8 mouse cellular contexts compared by ENCODE assay signal in genomic region chr3:75942303-75943060, GRCm38 (mm10). TPM values are rescaled to one million over a fixed set of nuclear protein-coding genes. Genes with fewer than 3 reads are reported as not detected.
DNase-seq lines count a peak whose midpoint lies in the region; ATAC-seq and TF ChIP-seq lines count a peak whose summit lies in the region.

No protein-coding gene starts in this region.

- H3K27me3 ChIP-seq in kidney, embryonic 16.5 days (ENCODE audit: insufficient read depth, low read length), result no peaks in the 10 kb centered on the region
- no peaks in the 10 kb centered on the region for H3K27me3 ChIP-seq in embryonic facial prominence, embryonic 15.5 days
- no peaks in the 10 kb centered on the region for H3K27me3 ChIP-seq in liver, embryonic 12.5 days (replicated peaks)
- H3K27me3 ChIP-seq in midbrain, embryonic 14.5 days (ENCODE audit: control insufficient read depth, insufficient read depth, low read length), result no peaks in the 10 kb centered on the region
- H3K27me3 ChIP-seq in kidney, adult 2 months (replicated peaks; ENCODE audit: control insufficient read depth, insufficient read depth, low read length), result no peaks in the 10 kb centered on the region

- TF ChIP-seq POLR2A in kidney, adult 2 months (IDR thresholded peaks at IDR 0.05; ENCODE audit: low read depth, low read length), result no peak

- H3K9me3 ChIP-seq in kidney, embryonic 16.5 days (ENCODE audit: low read length), result no peaks in the 10 kb centered on the region
- H3K9me3 ChIP-seq in embryonic facial prominence, embryonic 15.5 days (replicated peaks), result no peaks in the 10 kb centered on the region
- no peaks in the 10 kb centered on the region for H3K9me3 ChIP-seq in liver, embryonic 12.5 days (replicated peaks)
- H3K9me3 ChIP-seq in midbrain, embryonic 14.5 days (ENCODE audit: control insufficient read depth, low read length), result no peaks in the 10 kb centered on the region

- 62% methylated on average over 12 of the region's 12 CpGs for WGBS in kidney, embryonic 16.5 days
- WGBS in embryonic facial prominence, embryonic 15.5 days, result 32% methylated on average over 12 of the region's 12 CpGs
- WGBS in liver, embryonic 12.5 days (ENCODE audit: insufficient replicate concordance), result 77% methylated on average over 12 of the region's 12 CpGs
- 85% methylated on average over 12 of the region's 12 CpGs for WGBS in midbrain, embryonic 14.5 days
- 66% methylated on average over 12 of the region's 12 CpGs for WGBS in kidney, adult 2 months

- DNase-seq in kidney, postnatal 14 days, result no peak
- peak; percentile 43 for DNase-seq in cerebellum, adult 11 months
- no peak for DNase-seq in midbrain, embryonic 14.5 days
- DNase-seq in kidney, adult 2 months, result no peak
- DNase-seq in kidney, adult 18-20 months, result no peak

- no peak; the same call in 1 of the 2 replicates for ATAC-seq in kidney, embryonic 16.5 days (ENCODE audit: low FRiP score, low TSS enrichment)
- no peak; the same call in 1 of the 2 replicates for ATAC-seq in embryonic facial prominence, embryonic 15.5 days (ENCODE audit: insufficient number of reproducible peaks, low FRiP score, low TSS enrichment, low read depth)
- ATAC-seq in liver, embryonic 12.5 days, result peak; percentile 52; the same call in 1 of the 2 replicates
- ATAC-seq in midbrain, embryonic 14.5 days (ENCODE audit: low FRiP score, low TSS enrichment), result no peak

- no peak overlapping the region for H3K4me3 ChIP-seq in kidney, embryonic 16.5 days (ENCODE audit: low read length)
- H3K4me3 ChIP-seq in embryonic facial prominence, embryonic 15.5 days (replicated peaks), result no peak overlapping the region
- no peak overlapping the region for H3K4me3 ChIP-seq in liver, embryonic 12.5 days
- no peak overlapping the region for H3K4me3 ChIP-seq in midbrain, embryonic 14.5 days (replicated peaks; ENCODE audit: low read depth, low read length)
- H3K4me3 ChIP-seq in kidney, adult 2 months (ENCODE audit: insufficient read depth, low read depth, low read length), result no peak overlapping the region

- peaks cover 11% of the 10 kb centered on the region for H3K4me1 ChIP-seq in kidney, embryonic 16.5 days (ENCODE audit: insufficient read depth, low read length)
- H3K4me1 ChIP-seq in embryonic facial prominence, embryonic 15.5 days, result peaks cover 11% of the 10 kb centered on the region
- peaks cover 23% of the 10 kb centered on the region for H3K4me1 ChIP-seq in liver, embryonic 12.5 days
- H3K4me1 ChIP-seq in midbrain, embryonic 14.5 days (ENCODE audit: control insufficient read depth, insufficient read depth, low read length), result no peaks in the 10 kb centered on the region
- H3K4me1 ChIP-seq in kidney, adult 2 months (ENCODE audit: control insufficient read depth, insufficient read depth, low read length), result no peaks in the 10 kb centered on the region

- peaks cover 4% of the 10 kb centered on the region; the same call in 1 of the 2 replicates for H3K36me3 ChIP-seq in kidney, embryonic 16.5 days (ENCODE audit: insufficient read depth, low read length)
- H3K36me3 ChIP-seq in embryonic facial prominence, embryonic 15.5 days, result 0 out of 2 replicates have a peak, but pooled peaks cover 6% of the 10 kb centered on the region
- H3K36me3 ChIP-seq in liver, embryonic 12.5 days, result peaks cover 36% of the 10 kb centered on the region
- no peaks in the 10 kb centered on the region for H3K36me3 ChIP-seq in midbrain, embryonic 14.5 days (ENCODE audit: control insufficient read depth, insufficient read depth, low read length)
- H3K36me3 ChIP-seq in kidney, adult 2 months (ENCODE audit: control insufficient read depth, insufficient read depth, low read length), result no peaks in the 10 kb centered on the region

- no peak for TF ChIP-seq CTCF in kidney, adult 2 months (conservative IDR thresholded peaks at IDR 0.05; ENCODE audit: insufficient read depth, insufficient read length, low read depth, low read length)

- H3K9ac ChIP-seq in kidney, embryonic 16.5 days (replicated peaks; ENCODE audit: low read length), result no peak overlapping the region
- no peak overlapping the region for H3K9ac ChIP-seq in embryonic facial prominence, embryonic 15.5 days
- no peak overlapping the region for H3K9ac ChIP-seq in liver, embryonic 12.5 days
- no peak overlapping the region for H3K9ac ChIP-seq in midbrain, embryonic 14.5 days (replicated peaks; ENCODE audit: low read length)

- H3K27ac ChIP-seq in kidney, embryonic 16.5 days (ENCODE audit: low read length), result 0 out of 2 replicates have a peak overlapping the region, but pooled peaks have one; percentile 24
- H3K27ac ChIP-seq in embryonic facial prominence, embryonic 15.5 days (replicated peaks), result peak overlapping the region; percentile 65; the same call in 1 of the 2 replicates
- no peak overlapping the region for H3K27ac ChIP-seq in liver, embryonic 12.5 days
- no peak overlapping the region for H3K27ac ChIP-seq in midbrain, embryonic 14.5 days (replicated peaks; ENCODE audit: low read depth, low read length)
- H3K27ac ChIP-seq in kidney, adult 2 months (ENCODE audit: insufficient read depth, low read depth, low read length), result no peak overlapping the region

- no peak overlapping the region for H3K4me2 ChIP-seq in kidney, embryonic 16.5 days (replicated peaks; ENCODE audit: low read depth, low read length)
- no peak overlapping the region for H3K4me2 ChIP-seq in embryonic facial prominence, embryonic 15.5 days (replicated peaks)
- no peak overlapping the region for H3K4me2 ChIP-seq in liver, embryonic 12.5 days
- H3K4me2 ChIP-seq in midbrain, embryonic 14.5 days (ENCODE audit: low read length), result no peak overlapping the region

RNA-seq across cellular contexts. Expression of gene Golim4, which starts 14.3 kb away (rescaled TPM):
- polyA plus RNA-seq in kidney, embryonic 16.5 days (2015; fragmentation: Nextera tagmentation; extraction: Ambion mirVana), result 61.8 and 65.1 TPM in 2 replicates
- 61.5 and 68.2 TPM in 2 replicates for polyA plus RNA-seq in embryonic facial prominence, embryonic 15.5 days (2015; fragmentation: Nextera tagmentation; extraction: Ambion mirVana)
- polyA plus RNA-seq in liver, embryonic 12.5 days (2016; fragmentation: Nextera tagmentation; extraction: Ambion mirVana), result 26.0 and 31.3 TPM in 2 replicates
- polyA plus RNA-seq in midbrain, embryonic 14.5 days (2014; fragmentation: Nextera tagmentation; extraction: Ambion mirVana), result 15.2 and 20.6 TPM in 2 replicates
- polyA plus RNA-seq in kidney, adult 2 months (2012; rRNA removed), result 16.9 and 17.7 TPM in 2 replicates

Comparison
In these comparisons a context has a peak if more than half of its experiments do, and no peak if none do; other contexts are left out.
1. H3K27ac ChIP-seq: peak in kidney, embryonic 16.5 days (single experiment) and embryonic facial prominence, embryonic 15.5 days (single experiment); none in liver, embryonic 12.5 days (single experiment), midbrain, embryonic 14.5 days (single experiment) and kidney, adult 2 months (single experiment).